Mouse (Mus musculus) hindbrain, embryonic 10.5 days (tissue): Measurements from ENCODE around the gene Olfr1124. TPM values are rescaled to one million over a fixed set of nuclear protein-coding genes. Genes with fewer than 3 reads are reported as not detected.
"Not testable (repeated sequence)": the region's sequence is repeated elsewhere in the genome, so short reads cannot be mapped to it uniquely, and the experiment has no call there.

Experiments used
- DNase-seq: peaks from one replicate; pipeline ENCODE4 v3.0.0-alpha.2; 2017; ENCODE audit warnings: low spot score
- H3K27ac ChIP-seq: fragments of 300-500 bp; sonication (generic); 2 replicates; pipeline ENCODE4 v1.5.1; 2016; ENCODE audit warnings: mild to moderate bottlenecking, moderate library complexity
- H3K27me3 ChIP-seq: fragments of 300-500 bp; sonication (generic); 2 replicates; pipeline ENCODE4 v1.6.1; 2016; ENCODE audit warnings: mild to moderate bottlenecking; ENCODE audit not compliant: poor library complexity, insufficient read depth, severe bottlenecking
- H3K36me3 ChIP-seq: fragments of 300-500 bp; sonication (generic); 2 replicates; pipeline ENCODE4 v1.6.1; 2016; ENCODE audit warnings: mild to moderate bottlenecking, moderate library complexity
- H3K4me1 ChIP-seq: fragments of 300-500 bp; sonication (generic); replicated peaks from 2 replicates; pipeline ENCODE4 v1.6.1; 2016; ENCODE audit warnings: mild to moderate bottlenecking
- H3K4me3 ChIP-seq: fragments of 300-500 bp; sonication (generic); 2 replicates; pipeline ENCODE4 v1.5.1; 2016; ENCODE audit warnings: mild to moderate bottlenecking, moderate library complexity
- H3K9me3 ChIP-seq: fragments of 300-500 bp; sonication (generic); 2 replicates; pipeline ENCODE4 v1.6.1; 2016; ENCODE audit warnings: mild to moderate bottlenecking, moderate library complexity
- WGBS: fragments of 180-500 bp; shearing (Covaris S2); methylation state at CpG from one replicate; pipeline ENCODE4 v1.1.7; 2016; 5-methylcytosine and 5-hydroxymethylcytosine counted together
- polyA plus RNA-seq: library from polyadenylated mRNA; unstranded; fragments of >200 nt; fragmentation: Nextera tagmentation; extraction: Ambion mirVana; gene quantifications from 2 replicates; pipeline ENCODE4 v1.2.1, GENCODE M21; 2016

Olfr1124 gene
- polyA plus RNA-seq = 0.07 and 0.10 TPM in 2 replicates

DNA sequence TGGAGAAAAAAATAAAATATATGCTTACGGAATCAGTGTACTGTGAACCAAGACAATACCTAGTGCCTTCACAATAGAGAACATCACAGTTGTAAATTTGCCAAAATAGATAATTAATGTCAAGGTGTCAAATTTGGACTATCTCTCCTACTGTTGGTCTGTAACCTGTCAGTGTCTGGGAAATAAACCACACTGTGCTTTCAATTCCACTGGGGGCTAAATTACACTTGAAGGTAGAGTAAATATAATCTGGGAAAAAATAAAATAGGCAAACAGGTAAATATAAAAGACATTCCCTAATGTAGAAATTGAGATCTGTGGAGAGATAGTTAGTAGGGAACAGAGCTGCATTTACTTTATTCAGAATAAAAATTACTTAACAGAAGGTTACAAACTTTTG, at the start of gene Olfr1124:
Gene Olfr1124 (plus strand): TSS at position 301 of the 400 bp plus-strand sequence.
- Histone ChIP-seq H3K4me3 (no peak within 1 kb of the TSS), H3K4me1 (no peaks in the 10 kb centered on the region), H3K27ac (no peak within 1 kb of the TSS), H3K36me3 (no peaks in the 10 kb centered on the region), H3K9me3 (no peaks in the 10 kb centered on the region), H3K27me3 (no peaks in the 10 kb centered on the region)
- WGBS = 92% methylated on average over 1 of the region's 1 CpGs
- DNase-seq = no peak

- H3K27me3 ChIP-seq = no peaks in the 10 kb centered on the region
- no peaks in the 10 kb centered on the region for H3K4me1 ChIP-seq
- no peak overlapping the region for H3K4me3 ChIP-seq
- 87% methylated on average over 2 of the region's 2 CpGs for WGBS
- no peaks in the 10 kb centered on the region for H3K9me3 ChIP-seq
- H3K27ac ChIP-seq = no peak overlapping the region
- DNase-seq = no peak
- H3K36me3 ChIP-seq = no peaks in the 10 kb centered on the region
These were observed 46.1 kb upstream of the Olfr1124 start for GRCm38 (mm10) chr2:87383935-87384334.

- H3K27ac ChIP-seq = no peak within 1 kb of the TSS
These were observed 44.5 kb upstream of the Olfr1124 start, which contains the start of gene Olfr1122 for GRCm38 (mm10) chr2:87385549-87385948. Gene Olfr1122, plus strand, starts transcription at chr2:87385849.

DNA sequence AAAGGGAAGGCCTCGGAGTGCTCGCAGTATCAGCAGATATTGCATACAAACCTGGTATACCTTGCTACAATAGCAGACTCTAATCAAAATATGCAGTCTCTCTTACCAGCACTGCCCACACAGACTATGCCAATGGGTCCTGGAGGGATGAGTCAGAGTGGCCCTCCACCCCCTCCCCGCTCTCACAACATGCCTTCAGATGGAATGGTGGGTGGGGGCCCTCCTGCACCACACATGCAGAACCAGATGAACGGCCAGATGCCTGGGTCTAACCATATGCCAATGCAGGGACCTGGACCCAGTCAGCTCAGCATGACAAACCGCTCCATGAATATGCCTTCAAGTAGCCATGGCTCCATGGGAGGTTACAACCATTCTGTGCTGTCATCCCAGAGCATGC, 36.5 kb upstream of the Olfr1124 start:
- DNase-seq, H3K4me1 ChIP-seq, H3K27me3 ChIP-seq, H3K27ac ChIP-seq, H3K4me3 ChIP-seq, H3K9me3 ChIP-seq, H3K36me3 ChIP-seq: not testable (repeated sequence)
- WGBS = 87% methylated on average over 5 of the region's 5 CpGs

More at GRCm38 (mm10) chr2:87385549-87385948, 44.5 kb upstream of the Olfr1124 start, which contains the start of gene Olfr1122:
- DNase-seq = no peak
- no peaks in the 10 kb centered on the region for H3K27me3 ChIP-seq
- 90% methylated on average over 2 of the region's 2 CpGs for WGBS
- no peaks in the 10 kb centered on the region for H3K9me3 ChIP-seq
- no peaks in the 10 kb centered on the region for H3K4me1 ChIP-seq
- no peak within 1 kb of the TSS for H3K4me3 ChIP-seq
- no peaks in the 10 kb centered on the region for H3K36me3 ChIP-seq

GRCm38 (mm10) chr2:87394686-87395085, 35.4 kb upstream of the Olfr1124 start:
- not testable (repeated sequence) for DNase-seq
- WGBS = 86% methylated on average over 7 of the region's 7 CpGs

DNA sequence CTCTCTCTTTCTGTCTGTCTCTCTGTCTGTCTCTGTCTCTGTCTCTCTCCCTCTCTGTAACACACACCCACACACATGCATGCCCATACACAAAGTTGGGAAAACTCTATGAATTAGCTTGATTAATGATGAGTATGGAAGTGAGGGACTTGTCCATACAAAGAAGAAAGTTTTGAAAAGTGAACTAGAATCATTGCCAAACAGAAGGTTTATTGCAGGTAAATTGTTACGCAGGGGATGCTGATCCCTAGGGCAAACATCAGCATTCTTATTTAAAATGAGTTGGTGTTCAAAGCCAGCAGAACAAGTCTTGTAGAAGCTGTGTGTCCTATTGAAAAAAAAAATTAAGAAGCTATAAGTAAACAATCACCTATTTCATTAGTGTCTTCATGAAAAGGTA, 13.7 kb upstream of the Olfr1124 start, which contains the start of gene Olfr1123:
Gene Olfr1123 (plus strand): TSS at position 301 of the 400 bp plus-strand sequence.
- H3K27me3 ChIP-seq = no peaks in the 10 kb centered on the region
- 89% methylated on average over 1 of the region's 1 CpGs for WGBS
- no peak for DNase-seq
- H3K9me3 ChIP-seq = no peaks in the 10 kb centered on the region
- H3K4me3 ChIP-seq = no peak within 1 kb of the TSS
- H3K4me1 ChIP-seq = no peaks in the 10 kb centered on the region
- no peaks in the 10 kb centered on the region for H3K36me3 ChIP-seq
- H3K27ac ChIP-seq = no peak within 1 kb of the TSS

More at GRCm38 (mm10) chr2:87394686-87395085, 35.4 kb upstream of the Olfr1124 start:
- H3K9me3 ChIP-seq, H3K27me3 ChIP-seq, H3K4me3 ChIP-seq, H3K36me3 ChIP-seq, H3K4me1 ChIP-seq, H3K27ac ChIP-seq: not testable (repeated sequence)

DNA sequence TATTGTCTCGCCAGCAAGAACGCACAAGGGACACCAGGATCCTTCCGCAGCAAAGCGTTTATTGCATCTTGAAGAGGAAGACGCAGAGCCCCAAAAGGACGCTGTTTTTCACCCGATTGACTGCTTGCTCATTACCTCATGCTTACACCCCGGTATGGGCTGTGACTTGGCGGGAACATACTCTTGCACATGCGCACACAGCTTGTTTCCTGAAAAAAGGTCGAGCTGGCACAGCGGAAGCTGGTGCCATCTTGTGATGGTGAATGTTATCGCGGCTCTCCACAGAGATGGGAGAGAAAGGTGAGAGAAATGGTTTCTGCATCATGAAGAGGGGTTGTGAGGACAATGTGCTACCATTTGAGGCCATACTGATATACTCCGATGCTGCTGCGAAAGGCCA, 7.7 kb downstream of the Olfr1124 start:
- no peak for DNase-seq
- Histone ChIP-seq H3K36me3 (no peaks in the 10 kb centered on the region), H3K4me1 (no peaks in the 10 kb centered on the region), H3K27me3 (no peaks in the 10 kb centered on the region), H3K27ac (no peak overlapping the region), H3K4me3 (no peak overlapping the region), H3K9me3 (no peaks in the 10 kb centered on the region)
- 91% methylated on average over 16 of the region's 16 CpGs for WGBS

DNA sequence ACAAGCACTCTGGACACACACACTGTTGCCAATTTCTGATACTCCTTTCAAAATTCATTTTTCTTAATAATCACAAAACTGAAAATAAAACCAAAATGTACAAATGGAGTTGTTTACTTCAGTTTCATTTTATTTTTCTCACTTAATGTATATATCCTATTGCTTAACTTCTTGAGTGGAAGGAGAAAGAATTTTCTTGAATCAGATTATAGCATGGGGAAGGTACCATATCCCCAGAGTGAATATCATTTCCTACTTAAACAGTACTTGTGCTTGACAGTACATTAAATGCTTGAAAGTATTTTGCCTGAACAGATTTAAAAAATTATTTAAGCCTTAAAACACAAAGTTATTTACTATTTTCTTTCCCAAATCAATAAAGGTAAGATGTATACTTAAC, 23.6 kb downstream of the Olfr1124 start, which contains the start of gene Olfr1126:
Gene Olfr1126 (plus strand): TSS at position 301 of the 400 bp plus-strand sequence.
- Histone ChIP-seq H3K27me3 (no peaks in the 10 kb centered on the region), H3K27ac (no peak within 1 kb of the TSS), H3K9me3 (no peaks in the 10 kb centered on the region), H3K4me1 (no peaks in the 10 kb centered on the region), H3K4me3 (no peak within 1 kb of the TSS), H3K36me3 (no peaks in the 10 kb centered on the region)
- no peak for DNase-seq

- no peak for DNase-seq
- H3K27ac ChIP-seq = no peak overlapping the region
- H3K9me3 ChIP-seq = no peaks in the 10 kb centered on the region
- 90% methylated on average over 4 of the region's 4 CpGs for WGBS
- H3K4me3 ChIP-seq = no peak overlapping the region
- no peaks in the 10 kb centered on the region for H3K36me3 ChIP-seq
- no peaks in the 10 kb centered on the region for H3K27me3 ChIP-seq
- no peaks in the 10 kb centered on the region for H3K4me1 ChIP-seq
These were observed 31.7 kb downstream of the Olfr1124 start for GRCm38 (mm10) chr2:87461769-87462168.

GRCm38 (mm10) chr2:87480207-87480606, 50.1 kb downstream of the Olfr1124 start:
- H3K4me1 ChIP-seq = no peaks in the 10 kb centered on the region
- no peaks in the 10 kb centered on the region for H3K36me3 ChIP-seq
- DNase-seq = no peak
- H3K9me3 ChIP-seq = no peaks in the 10 kb centered on the region
- no peak overlapping the region for H3K4me3 ChIP-seq
- no peaks in the 10 kb centered on the region for H3K27me3 ChIP-seq
- no peak overlapping the region for H3K27ac ChIP-seq

GRCm38 (mm10) chr2:87481158-87481557, 51.1 kb downstream of the Olfr1124 start:
- no peak overlapping the region for H3K4me3 ChIP-seq
- WGBS = 88% methylated on average over 4 of the region's 4 CpGs
- H3K4me1 ChIP-seq = no peaks in the 10 kb centered on the region
- no peaks in the 10 kb centered on the region for H3K36me3 ChIP-seq
- H3K27me3 ChIP-seq = no peaks in the 10 kb centered on the region
- DNase-seq = no peak
- no peaks in the 10 kb centered on the region for H3K9me3 ChIP-seq
- H3K27ac ChIP-seq = no peak overlapping the region

DNA sequence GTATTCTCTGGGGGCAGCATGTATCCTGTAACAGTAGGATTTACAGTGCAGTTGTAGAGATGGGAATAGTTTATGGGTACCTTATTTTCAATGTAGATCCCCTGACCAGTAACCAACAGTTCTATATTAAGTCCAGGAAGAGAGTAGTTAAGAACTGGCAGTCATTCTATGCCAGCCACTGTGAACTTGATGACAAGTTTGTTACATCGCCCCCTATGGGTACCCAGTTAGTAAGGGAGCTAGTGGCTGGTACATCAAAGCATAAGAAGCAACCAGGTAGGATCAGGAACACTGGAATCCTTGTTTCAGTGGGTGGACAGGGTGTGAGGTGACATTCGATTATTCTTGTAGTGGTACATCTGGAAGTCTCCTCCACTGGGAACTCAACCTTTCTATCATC, 52.2 kb downstream of the Olfr1124 start:
- no peak overlapping the region for H3K4me3 ChIP-seq
- no peak for DNase-seq
- 84% methylated on average over 2 of the region's 2 CpGs for WGBS
- H3K27me3 ChIP-seq = no peaks in the 10 kb centered on the region
- H3K36me3 ChIP-seq = no peaks in the 10 kb centered on the region
- no peaks in the 10 kb centered on the region for H3K4me1 ChIP-seq
- no peaks in the 10 kb centered on the region for H3K9me3 ChIP-seq
- no peak overlapping the region for H3K27ac ChIP-seq
